Mouse (Mus musculus) cerebellum, adult (tissue): ENCODE results near the gene Shld2.
A peak's percentile ranks its signal among the peaks of the same experiment; 100 is the strongest.
"Not testable (repeated sequence)": the region's sequence is repeated elsewhere in the genome, so short reads cannot be mapped to it uniquely, and the experiment has no call there.

Experiments used
- ATAC-seq: cut with Nextera tagmentation; 2 replicates; pipeline ENCODE4 v1.9.2; 2017; ENCODE audit warnings: mild to moderate bottlenecking, moderate library complexity, mixed read lengths; ENCODE audit not compliant: insufficient number of reproducible peaks, low FRiP score, low TSS enrichment

The Shld2 gene

GRCm38 (mm10) chr14:34289259-34290015, 20.9 kb downstream of the Shld2 start:
- ATAC-seq = no peak

- no peak for ATAC-seq
Measured at GRCm38 (mm10) chr14:34288396-34288795, 21.9 kb downstream of the Shld2 start.

GRCm38 (mm10) chr14:34281736-34282269, 28.5 kb downstream of the Shld2 start:
- no peak for ATAC-seq

- no peak for ATAC-seq
Measured at GRCm38 (mm10) chr14:34280798-34281197, 29.5 kb downstream of the Shld2 start.

GRCm38 (mm10) chr14:34279726-34280125, 30.6 kb downstream of the Shld2 start:
- no peak for ATAC-seq

GRCm38 (mm10) chr14:34275225-34275624, 35.1 kb downstream of the Shld2 start:
- no peak for ATAC-seq

GRCm38 (mm10) chr14:34274141-34274540, 36.2 kb downstream of the Shld2 start:
- no peak for ATAC-seq

- no peak for ATAC-seq
Measured at GRCm38 (mm10) chr14:34273280-34273679, 37.0 kb downstream of the Shld2 start.

- no peak for ATAC-seq
Measured at GRCm38 (mm10) chr14:34268046-34268445, 42.2 kb downstream of the Shld2 start.

GRCm38 (mm10) chr14:34258525-34258924, 51.8 kb downstream of the Shld2 start:
- not testable (repeated sequence) for ATAC-seq

- ATAC-seq = no peak
Measured at GRCm38 (mm10) chr14:34253261-34253660, 57.0 kb downstream of the Shld2 start.

- ATAC-seq = no peak
Measured at GRCm38 (mm10) chr14:34252470-34253145, 57.7 kb downstream of the Shld2 start.

- no peak for ATAC-seq
Measured at GRCm38 (mm10) chr14:34240676-34241075, 69.6 kb downstream of the Shld2 start.

GRCm38 (mm10) chr14:34240263-34240662, 70.0 kb downstream of the Shld2 start:
- ATAC-seq = no peak

- ATAC-seq = peak; percentile 95
Measured at GRCm38 (mm10) chr14:34234630-34235380, 75.5 kb downstream of the Shld2 start.

- ATAC-seq = no peak
Measured at GRCm38 (mm10) chr14:34233846-34234245, 76.4 kb downstream of the Shld2 start.

- no peak for ATAC-seq
Measured at GRCm38 (mm10) chr14:34232866-34233680, 77.2 kb downstream of the Shld2 start.

- no peak for ATAC-seq
Measured at GRCm38 (mm10) chr14:34232340-34232739, 78.0 kb downstream of the Shld2 start.

- ATAC-seq = no peak
Measured at GRCm38 (mm10) chr14:34228830-34229506, 81.3 kb downstream of the Shld2 start.
